Mouse (Mus musculus) hindbrain, embryonic 10.5 days (tissue): Measurements from ENCODE around the gene Myh15. TPM values are rescaled to one million over a fixed set of nuclear protein-coding genes. Genes with fewer than 3 reads are reported as not detected.
"Not testable (repeated sequence)": the region's sequence is repeated elsewhere in the genome, so short reads cannot be mapped to it uniquely, and the experiment has no call there.

Source experiments
- DNase-seq: peaks from one replicate; pipeline ENCODE4 v3.0.0-alpha.2; 2017; ENCODE audit warnings: low spot score
- H3K27ac ChIP-seq: fragments of 300-500 bp; sonication (generic); 2 replicates; pipeline ENCODE4 v1.5.1; 2016; ENCODE audit warnings: mild to moderate bottlenecking, moderate library complexity
- H3K27me3 ChIP-seq: fragments of 300-500 bp; sonication (generic); 2 replicates; pipeline ENCODE4 v1.6.1; 2016; ENCODE audit warnings: mild to moderate bottlenecking; ENCODE audit not compliant: poor library complexity, insufficient read depth, severe bottlenecking
- H3K36me3 ChIP-seq: fragments of 300-500 bp; sonication (generic); 2 replicates; pipeline ENCODE4 v1.6.1; 2016; ENCODE audit warnings: mild to moderate bottlenecking, moderate library complexity
- H3K4me1 ChIP-seq: fragments of 300-500 bp; sonication (generic); replicated peaks from 2 replicates; pipeline ENCODE4 v1.6.1; 2016; ENCODE audit warnings: mild to moderate bottlenecking
- H3K4me3 ChIP-seq: fragments of 300-500 bp; sonication (generic); 2 replicates; pipeline ENCODE4 v1.5.1; 2016; ENCODE audit warnings: mild to moderate bottlenecking, moderate library complexity
- H3K9me3 ChIP-seq: fragments of 300-500 bp; sonication (generic); 2 replicates; pipeline ENCODE4 v1.6.1; 2016; ENCODE audit warnings: mild to moderate bottlenecking, moderate library complexity
- WGBS: fragments of 180-500 bp; shearing (Covaris S2); methylation state at CpG from one replicate; pipeline ENCODE4 v1.1.7; 2016; 5-methylcytosine and 5-hydroxymethylcytosine counted together
- polyA plus RNA-seq: library from polyadenylated mRNA; unstranded; fragments of >200 nt; fragmentation: Nextera tagmentation; extraction: Ambion mirVana; gene quantifications from 2 replicates; pipeline ENCODE4 v1.2.1, GENCODE M21; 2016

The Myh15 gene
- polyA plus RNA-seq, 1 experiment from 2014 or later: not detected

DNA sequence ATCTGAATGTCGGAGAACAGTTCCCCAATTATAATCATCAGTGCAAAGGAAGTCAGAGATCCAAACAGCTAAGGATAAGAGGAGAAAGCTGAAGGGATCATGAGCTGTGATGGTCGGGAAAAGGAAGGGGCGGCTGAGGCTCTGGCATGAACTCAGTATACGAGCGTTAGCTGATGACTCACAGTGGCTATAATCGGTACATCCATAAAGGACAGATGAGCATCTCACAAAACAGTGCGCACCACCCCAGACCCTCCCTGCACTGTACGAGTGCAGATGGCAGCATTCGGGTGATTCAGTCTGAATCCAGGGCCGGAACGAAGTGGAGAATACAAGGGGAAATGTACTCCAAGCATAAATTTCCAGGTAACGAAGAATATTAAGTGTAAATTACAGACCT is 110.0 kb downstream of the Myh15 start:
- DNase-seq: no peak
- WGBS: 95% methylated on average over 12 of the region's 12 CpGs
- no peaks in the 10 kb centered on the region for H3K27me3 ChIP-seq
- H3K4me3 ChIP-seq: no peak overlapping the region
- H3K27ac ChIP-seq: no peak overlapping the region
- no peaks in the 10 kb centered on the region for H3K36me3 ChIP-seq
- no peaks in the 10 kb centered on the region for H3K9me3 ChIP-seq
- H3K4me1 ChIP-seq: no peaks in the 10 kb centered on the region

- Histone ChIP-seq H3K4me1 (peaks cover 15% of the 10 kb centered on the region; the same call in 1 of the 2 replicates), H3K36me3 (no peaks in the 10 kb centered on the region), H3K27me3 (no peaks in the 10 kb centered on the region), H3K27ac (no peak overlapping the region), H3K4me3 (no peak overlapping the region), H3K9me3 (no peaks in the 10 kb centered on the region)
- 97% methylated on average over 1 of the region's 1 CpGs for WGBS
- no peak for DNase-seq
Observed at GRCm38 (mm10) chr16:49175077-49175476, 117.8 kb downstream of the Myh15 start.

- DNase-seq: no peak
- H3K9me3 ChIP-seq: no peaks in the 10 kb centered on the region
- peak overlapping the region; percentile 64 for H3K27ac ChIP-seq
- H3K4me1 ChIP-seq: peaks cover 15% of the 10 kb centered on the region; the same call in 1 of the 2 replicates
- WGBS: 78% methylated on average over 8 of the region's 8 CpGs
- H3K27me3 ChIP-seq: no peaks in the 10 kb centered on the region
- H3K36me3 ChIP-seq: no peaks in the 10 kb centered on the region
- H3K4me3 ChIP-seq: no peak overlapping the region
Observed at GRCm38 (mm10) chr16:49175729-49176395, 118.6 kb downstream of the Myh15 start.

- Histone ChIP-seq H3K4me1 (no peaks in the 10 kb centered on the region), H3K27me3 (no peaks in the 10 kb centered on the region), H3K9me3 (no peaks in the 10 kb centered on the region), H3K27ac (no peak overlapping the region), H3K4me3 (no peak overlapping the region), H3K36me3 (no peaks in the 10 kb centered on the region)
- DNase-seq: no peak
- WGBS: 76% methylated on average over 2 of the region's 2 CpGs
Observed at GRCm38 (mm10) chr16:49193521-49193920, 136.2 kb downstream of the Myh15 start.

DNA sequence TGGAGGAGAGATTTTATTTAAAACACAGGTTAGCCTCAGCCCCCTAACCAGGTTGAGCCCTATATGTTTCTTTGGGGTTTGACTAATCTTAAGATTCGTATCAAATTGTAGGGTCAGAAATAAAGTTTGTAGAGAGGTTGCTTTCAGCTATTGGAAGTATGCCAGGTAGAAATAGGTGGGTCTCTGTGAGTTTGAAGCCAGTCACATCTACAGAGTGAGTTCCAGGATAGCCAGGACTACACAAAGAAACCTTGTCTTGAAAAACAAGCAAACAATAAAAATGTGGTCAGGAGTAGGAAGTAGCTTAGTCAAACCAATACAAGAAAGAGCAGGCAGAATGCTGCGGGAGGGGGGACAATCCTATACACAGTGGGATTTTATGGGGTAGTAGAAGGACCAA is 136.7 kb downstream of the Myh15 start:
- Histone ChIP-seq H3K9me3 (no peaks in the 10 kb centered on the region), H3K27ac (no peak overlapping the region), H3K27me3 (no peaks in the 10 kb centered on the region), H3K4me3 (no peak overlapping the region), H3K36me3 (no peaks in the 10 kb centered on the region), H3K4me1 (no peaks in the 10 kb centered on the region)
- DNase-seq: no peak
- WGBS: 84% methylated on average over 2 of the region's 2 CpGs

DNA sequence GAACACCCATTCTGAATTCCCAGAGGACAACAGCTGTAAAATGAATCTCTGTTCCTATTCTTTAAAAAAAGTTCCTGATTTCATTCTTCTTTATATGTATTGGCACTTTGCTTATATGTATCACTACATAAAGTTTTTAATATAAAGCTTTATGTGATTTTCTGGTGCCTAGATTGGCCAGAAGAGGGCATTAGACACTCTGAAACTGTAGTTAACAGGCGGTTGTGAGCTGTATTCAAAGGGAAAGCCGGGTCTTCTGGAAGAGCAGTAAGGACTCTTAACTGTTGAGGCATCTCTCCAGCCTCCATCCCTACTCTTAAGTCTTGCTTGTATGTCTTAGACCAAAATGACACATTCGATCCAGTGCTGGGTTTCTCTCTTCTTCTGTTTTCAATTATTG is 139.0 kb downstream of the Myh15 start:
- no peak overlapping the region for H3K27ac ChIP-seq
- H3K4me1 ChIP-seq: no peaks in the 10 kb centered on the region
- no peak overlapping the region for H3K4me3 ChIP-seq
- DNase-seq: no peak
- 55% methylated on average over 3 of the region's 3 CpGs for WGBS
- H3K36me3 ChIP-seq: no peaks in the 10 kb centered on the region
- no peaks in the 10 kb centered on the region for H3K9me3 ChIP-seq
- H3K27me3 ChIP-seq: no peaks in the 10 kb centered on the region

DNA sequence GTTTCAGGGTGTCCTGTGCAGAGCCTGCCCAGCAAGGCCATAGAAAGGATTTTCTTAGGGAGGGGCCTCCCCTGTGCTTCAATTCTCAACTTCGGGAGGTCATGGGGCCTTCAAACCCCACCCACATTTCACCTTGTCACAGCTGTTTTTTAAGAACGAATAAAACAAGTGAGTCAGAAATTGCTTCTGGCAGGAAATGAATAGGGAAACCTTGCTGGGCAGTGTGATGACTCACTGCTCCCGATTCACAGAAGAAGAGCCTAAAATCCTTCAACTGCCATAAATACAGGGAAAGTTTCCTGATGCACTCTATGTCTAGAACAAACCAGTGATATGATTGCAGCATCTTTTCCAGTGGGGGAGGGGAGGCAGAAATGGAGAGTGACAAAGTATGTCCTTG is 140.7 kb downstream of the Myh15 start:
- 74% methylated on average over 3 of the region's 3 CpGs for whole genome bisulfite sequencing

GRCm38 (mm10) chr16:49223733-49224132 is 166.4 kb downstream of the Myh15 start:
- no peaks in the 10 kb centered on the region for H3K36me3 ChIP-seq
- WGBS: 84% methylated on average over 8 of the region's 8 CpGs
- H3K9me3 ChIP-seq: peaks cover 4% of the 10 kb centered on the region; the same call in 1 of the 2 replicates
- no peak for DNase-seq
- H3K4me1 ChIP-seq: no peaks in the 10 kb centered on the region
- no peaks in the 10 kb centered on the region for H3K27me3 ChIP-seq
- no peak overlapping the region for H3K27ac ChIP-seq
- no peak overlapping the region for H3K4me3 ChIP-seq

More for the DNA sequence above, 140.7 kb downstream of the Myh15 start:
- Histone ChIP-seq H3K27ac (no peak overlapping the region), H3K36me3 (no peaks in the 10 kb centered on the region), H3K4me1 (no peaks in the 10 kb centered on the region), H3K4me3 (no peak overlapping the region), H3K27me3 (no peaks in the 10 kb centered on the region), H3K9me3 (no peaks in the 10 kb centered on the region)
- DNase-seq: no peak

DNA sequence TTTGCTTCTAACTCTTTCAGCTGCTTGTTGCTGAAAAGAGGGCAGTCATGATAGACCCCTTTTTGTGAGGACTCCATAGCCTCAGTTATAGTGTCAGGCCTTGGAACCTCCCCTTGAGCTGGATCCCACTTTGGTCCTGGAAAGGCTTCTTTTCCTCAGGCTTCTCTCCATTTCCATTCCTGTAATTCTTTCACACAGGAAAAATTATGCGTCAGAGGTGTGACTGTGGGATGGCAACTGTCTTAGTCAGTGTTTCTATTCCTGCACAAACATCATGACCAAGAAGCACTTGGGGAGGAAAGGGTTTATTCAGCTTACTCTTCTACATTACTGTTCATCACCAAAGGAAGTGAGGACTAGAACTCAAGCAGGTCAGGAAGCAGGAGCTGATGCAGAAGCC is 186.2 kb downstream of the Myh15 start:
- WGBS: 93% methylated on average over 1 of the region's 1 CpGs
- not testable (repeated sequence) for DNase-seq, H3K27me3 ChIP-seq, H3K27ac ChIP-seq, H3K36me3 ChIP-seq, H3K4me1 ChIP-seq, H3K4me3 ChIP-seq, H3K9me3 ChIP-seq

Other genes with a start within 250 kb of the Myh15 start
- not detected in 2 replicates for gene Retnlb, start 240.6 kb upstream of the Myh15 start, polyA plus RNA-seq
- gene Retnla, start 214.9 kb upstream of the Myh15 start, polyA plus RNA-seq: not detected in 2 replicates
- not detected in 2 replicates for gene Retnlg, start 184.9 kb upstream of the Myh15 start, polyA plus RNA-seq
- gene Dzip3, start 63.3 kb upstream of the Myh15 start, polyA plus RNA-seq: 25.6 and 33.2 TPM in 2 replicates
- gene Cip2a, start 63.3 kb upstream of the Myh15 start, polyA plus RNA-seq: 32.7 and 43.2 TPM in 2 replicates